Mouse (Mus musculus) erythroid progenitor cell, adult 5-6 weeks (primary cell): ENCODE results near the gene Timp4. TPM values are rescaled to one million over a fixed set of nuclear protein-coding genes. Genes with fewer than 3 reads are reported as not detected.

Source experiments
- ATAC-seq: replicated peaks from 2 replicates; pipeline ENCODE4 v1.8.0; 2016; ENCODE audit warnings: moderate number of reproducible peaks, mild to moderate bottlenecking, moderate TSS enrichment, inconsistent platforms; ENCODE audit not compliant: poor library complexity, low FRiP score, severe bottlenecking
- total RNA-seq, 2 experiments: library from RNA; stranded (forward) in 1 of 2; stranded (reverse) in 1 of 2; fragments of 150-400 nt in 1 of 2; fragments of 186-747, 209-891 nt in 1 of 2; gene quantifications; 2 replicates each; pipeline versions ENCODE4 v1.2.3 to v1.2.4; 2015 to 2017; ENCODE audit warnings: low replicate concordance in 2 of 2

Gene Timp4
- total RNA-seq, 2 experiments from 2014 or later: 0.42 TPM; not detected in 1

- no peak for ATAC-seq
Measured at GRCm38 (mm10) chr6:115210820-115211219, 41.2 kb downstream of the Timp4 start.

- no peak for ATAC-seq
Measured at GRCm38 (mm10) chr6:115210187-115210586, 41.8 kb downstream of the Timp4 start.

GRCm38 (mm10) chr6:115203029-115203428, 49.0 kb downstream of the Timp4 start:
- ATAC-seq: no peak

DNA sequence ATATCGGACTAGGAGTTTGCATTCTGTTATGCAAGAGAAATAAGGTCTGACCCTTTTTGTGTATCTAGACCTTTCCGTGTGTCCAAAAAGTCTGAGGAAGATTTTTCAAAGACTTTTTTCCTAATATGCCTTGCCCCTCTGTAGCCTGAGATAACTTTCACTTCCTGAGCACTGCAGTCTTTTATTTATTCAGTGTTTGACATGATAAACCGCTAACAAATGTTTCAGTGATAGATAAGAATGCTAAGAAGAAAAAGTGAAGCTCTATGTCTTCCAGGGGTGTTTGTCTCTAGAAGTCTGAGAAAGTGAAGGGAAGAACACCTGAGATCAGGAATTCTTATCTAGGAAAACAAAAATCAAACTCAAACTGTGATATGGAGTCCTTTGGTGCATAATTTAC, 51.3 kb downstream of the Timp4 start:
- no peak for ATAC-seq

Other genes with a start within 250 kb of the Timp4 start
- gene Tamm41, start 214.3 kb downstream of the Timp4 start, total RNA-seq (2015; ENCODE audit: low replicate concordance): 4.0 and 25.2 TPM in 2 replicates
- 3.2 and 9.8 TPM in 2 replicates for gene Tamm41, start 214.3 kb downstream of the Timp4 start, total RNA-seq (2017; ENCODE audit: low replicate concordance)
- not detected in 2 replicates for gene Syn2, start 117.3 kb downstream of the Timp4 start, total RNA-seq (2015; ENCODE audit: low replicate concordance)
- not detected in 2 replicates for gene Syn2, start 117.3 kb downstream of the Timp4 start, total RNA-seq (2017; ENCODE audit: low replicate concordance)
- not detected in 2 replicates for gene Gm17482, start 24.9 kb downstream of the Timp4 start, total RNA-seq (2015; ENCODE audit: low replicate concordance)
- not detected in 2 replicates for gene Gm17482, start 24.9 kb downstream of the Timp4 start, total RNA-seq (2017; ENCODE audit: low replicate concordance)
- gene Pparg, start 108.7 kb upstream of the Timp4 start, total RNA-seq (2015; ENCODE audit: low replicate concordance): 11.9 and 46.5 TPM in 2 replicates
- 4.9 and 5.0 TPM in 2 replicates for gene Pparg, start 108.7 kb upstream of the Timp4 start, total RNA-seq (2017; ENCODE audit: low replicate concordance)